ENCODE assay signal across 25 mouse cellular contexts in genomic region chr10:59283749-59284148, GRCm38 (mm10). TPM values are rescaled to one million over a fixed set of nuclear protein-coding genes. Genes with fewer than 3 reads are reported as not detected.
DNase-seq lines count a peak whose midpoint lies in the region; ATAC-seq and TF ChIP-seq lines count a peak whose summit lies in the region.
"Had no signal": no experiment of that assay in that cellular context is flagged by ENCODE, and none has a peak within 500 bp of the region (broad histone marks: within the 10 kb centered on the region; RNA-seq: fewer than 3 reads in every experiment).

No protein-coding gene starts in this region.

- H3K4me2 ChIP-seq in forebrain, embryonic 16.5 days (ENCODE audit: low read length), result no peak overlapping the region
- H3K4me2 ChIP-seq in forebrain, embryonic 12.5 days, result no peak overlapping the region
- no peak overlapping the region for H3K4me2 ChIP-seq in midbrain, postnatal 0 days (ENCODE audit: low read depth, low read length, poor library complexity, severe bottlenecking)
- H3K4me2 ChIP-seq in midbrain, embryonic 15.5 days, result no peak overlapping the region
- H3K4me2 ChIP-seq: heart, embryonic 12.5 days; intestine, embryonic 15.5 days; liver, embryonic 11.5 days; midbrain, embryonic 11.5 days; stomach, embryonic 15.5 days had no signal

- H3K36me3 ChIP-seq in forebrain, embryonic 16.5 days (ENCODE audit: control insufficient read depth, insufficient read depth), result no peaks in the 10 kb centered on the region
- no peaks in the 10 kb centered on the region for H3K36me3 ChIP-seq in forebrain, embryonic 12.5 days (replicated peaks)
- H3K36me3 ChIP-seq in midbrain, postnatal 0 days (ENCODE audit: insufficient read depth, low read length), result no peaks in the 10 kb centered on the region
- H3K36me3 ChIP-seq in midbrain, embryonic 15.5 days (replicated peaks), result no peaks in the 10 kb centered on the region
- H3K36me3 ChIP-seq: heart, embryonic 12.5 days; intestine, embryonic 15.5 days; stomach, embryonic 15.5 days had no signal

- no peak for TF ChIP-seq CTCF in midbrain, postnatal 0 days (IDR thresholded peaks at IDR 0.05)

- WGBS in forebrain, embryonic 16.5 days, result 56% methylated on average over 1 of the region's 1 CpGs
- WGBS in forebrain, embryonic 12.5 days, result 43% methylated on average over 1 of the region's 1 CpGs
- 45% methylated on average over 1 of the region's 1 CpGs for whole genome bisulfite sequencing in midbrain, postnatal 0 days
- WGBS in midbrain, embryonic 15.5 days, result 42% methylated on average over 1 of the region's 1 CpGs

- H3K4me3 ChIP-seq in forebrain, embryonic 16.5 days (replicated peaks; ENCODE audit: low read length), result no peak overlapping the region
- no peak overlapping the region for H3K4me3 ChIP-seq in forebrain, embryonic 12.5 days (replicated peaks)
- no peak overlapping the region for H3K4me3 ChIP-seq in midbrain, postnatal 0 days (ENCODE audit: low read depth, low read length)
- H3K4me3 ChIP-seq in midbrain, embryonic 15.5 days, result no peak overlapping the region
- H3K4me3 ChIP-seq: heart, embryonic 12.5 days; intestine, embryonic 15.5 days; stomach, embryonic 15.5 days had no signal

- DNase-seq in midbrain, postnatal 0 days (ENCODE audit: low spot score), result peak; percentile 60
- peak; percentile 57 for DNase-seq in ZHBTc4 (ENCODE audit: low read depth, low spot score)
- DNase-seq in left cerebral cortex, adult 18-20 months (ENCODE audit: low spot score in 2 of 2), result no peak
- no peak for DNase-seq in gastrocnemius, postnatal 4 days (ENCODE audit: low spot score in 2 of 2)
- DNase-seq: adrenal gland, postnatal 25 days; cerebellum, adult 11 months; cerebellum, adult 9-11 months; heart, postnatal 10 days; kidney, adult 9 months; kidney, postnatal 14 days; liver, postnatal 0 days; right cerebral cortex, adult 18-20 months; right cerebral cortex, postnatal 4 days; thymus, adult 2 months had no signal

- H3K9ac ChIP-seq in forebrain, embryonic 16.5 days (replicated peaks; ENCODE audit: low read depth, low read length), result no peak overlapping the region
- H3K9ac ChIP-seq in forebrain, embryonic 12.5 days, result no peak overlapping the region
- no peak overlapping the region for H3K9ac ChIP-seq in midbrain, postnatal 0 days (replicated peaks; ENCODE audit: low read length, poor library complexity, severe bottlenecking)
- no peak overlapping the region for H3K9ac ChIP-seq in midbrain, embryonic 15.5 days
- H3K9ac ChIP-seq: heart, embryonic 12.5 days; intestine, embryonic 15.5 days; liver, postnatal 0 days; stomach, embryonic 15.5 days had no signal

- H3K27me3 ChIP-seq in forebrain, embryonic 16.5 days (replicated peaks; ENCODE audit: control insufficient read depth, insufficient read depth, low read length), result no peaks in the 10 kb centered on the region
- H3K27me3 ChIP-seq in forebrain, embryonic 12.5 days, result no peaks in the 10 kb centered on the region
- H3K27me3 ChIP-seq in midbrain, postnatal 0 days (ENCODE audit: insufficient read depth, low read length), result no peaks in the 10 kb centered on the region
- H3K27me3 ChIP-seq in midbrain, embryonic 15.5 days (replicated peaks), result no peaks in the 10 kb centered on the region
- H3K27me3 ChIP-seq: heart, embryonic 12.5 days; intestine, embryonic 15.5 days; stomach, embryonic 15.5 days had no signal

- no peak overlapping the region for H3K27ac ChIP-seq in forebrain, embryonic 16.5 days (ENCODE audit: low read length)
- no peak overlapping the region for H3K27ac ChIP-seq in forebrain, embryonic 12.5 days
- no peak overlapping the region for H3K27ac ChIP-seq in midbrain, postnatal 0 days (ENCODE audit: low read depth, low read length)
- H3K27ac ChIP-seq in midbrain, embryonic 15.5 days, result no peak overlapping the region
- H3K27ac ChIP-seq: intestine, embryonic 15.5 days; macrophage; stomach, embryonic 15.5 days had no signal

- ATAC-seq in forebrain, embryonic 16.5 days, result peak; percentile 49; the same call in 1 of the 2 replicates
- no peak for ATAC-seq in forebrain, embryonic 12.5 days (ENCODE audit: low FRiP score)
- no peak for ATAC-seq in midbrain, postnatal 0 days (ENCODE audit: low FRiP score)
- ATAC-seq in midbrain, embryonic 15.5 days (replicated peaks), result no peak
- ATAC-seq in megakaryocyte progenitor cell, adult 5-6 weeks (replicated peaks; ENCODE audit: poor library complexity), result peak; percentile 45; the same call in 1 of the 2 replicates
- ATAC-seq: intestine, embryonic 15.5 days; liver, postnatal 0 days; lung, postnatal 0 days had no signal

- 0 out of 2 replicates have a peak, but pooled peaks cover 3% of the 10 kb centered on the region for H3K4me1 ChIP-seq in forebrain, embryonic 16.5 days (replicated peaks; ENCODE audit: control insufficient read depth, insufficient read depth, low read length)
- no peaks in the 10 kb centered on the region for H3K4me1 ChIP-seq in forebrain, embryonic 12.5 days
- H3K4me1 ChIP-seq in midbrain, postnatal 0 days (ENCODE audit: insufficient read depth, low read length), result no peaks in the 10 kb centered on the region
- no peaks in the 10 kb centered on the region for H3K4me1 ChIP-seq in midbrain, embryonic 15.5 days
- H3K4me1 ChIP-seq: intestine, embryonic 15.5 days; stomach, embryonic 15.5 days had no signal

- no peaks in the 10 kb centered on the region for H3K9me3 ChIP-seq in forebrain, embryonic 16.5 days (ENCODE audit: control insufficient read depth, low read length)
- H3K9me3 ChIP-seq in forebrain, embryonic 12.5 days, result no peaks in the 10 kb centered on the region
- no peaks in the 10 kb centered on the region for H3K9me3 ChIP-seq in midbrain, postnatal 0 days (ENCODE audit: low read length)
- H3K9me3 ChIP-seq in midbrain, embryonic 15.5 days, result no peaks in the 10 kb centered on the region
- H3K9me3 ChIP-seq: intestine, embryonic 15.5 days; stomach, embryonic 15.5 days had no signal

RNA-seq across cellular contexts. Expression of gene P4ha1, which starts 39.3 kb away (rescaled TPM):
- polyA plus RNA-seq in forebrain, embryonic 16.5 days (2015; fragmentation: Nextera tagmentation; extraction: Ambion mirVana), result 32.8 and 46.6 TPM in 2 replicates
- 33.4 and 33.6 TPM in 2 replicates for polyA plus RNA-seq in forebrain, embryonic 12.5 days (2016; fragmentation: Nextera tagmentation; extraction: Ambion mirVana)
- total RNA-seq in midbrain, postnatal 0 days (2014; rRNA removed), result 21.3 and 25.9 TPM in 2 replicates
- 12.8 and 14.2 TPM in 2 replicates for polyA plus RNA-seq in midbrain, postnatal 0 days (2015; fragmentation: Nextera tagmentation; extraction: Ambion mirVana)
- polyA plus RNA-seq in midbrain, embryonic 15.5 days (2015; fragmentation: Nextera tagmentation; extraction: Ambion mirVana), result 26.0 and 29.1 TPM in 2 replicates
- 17.4 and 20.1 TPM in 2 replicates for total RNA-seq in megakaryocyte progenitor cell, adult 5-6 weeks (2015)
- total RNA-seq in megakaryocyte progenitor cell, adult 5-6 weeks (2017), result 39.4 and 41.8 TPM in 2 replicates
- 10 to 100 TPM; 44.8 to 49.7 TPM for total RNA-seq in left cerebral cortex, adult 18-20 months (2021)
- 10 to 100 TPM; 39.2 to 41.0 TPM for total RNA-seq in gastrocnemius, postnatal 4 days (2021)

Comparison
In these comparisons a context has a peak if more than half of its experiments do, and no peak if none do; other contexts are left out.
1. ATAC-seq: peak in forebrain, embryonic 16.5 days (single experiment) and megakaryocyte progenitor cell, adult 5-6 weeks (single experiment); none in forebrain, embryonic 12.5 days (single experiment), midbrain, postnatal 0 days (single experiment) and midbrain, embryonic 15.5 days (single experiment).
2. DNase-seq: peak in midbrain, postnatal 0 days (single experiment) and ZHBTc4 (single experiment); none in left cerebral cortex, adult 18-20 months (0 of 2) and gastrocnemius, postnatal 4 days (0 of 2).